Mouse (Mus musculus) heart, postnatal 4 days (tissue): ENCODE measurements around the gene Vamp4. TPM values are rescaled to one million over a fixed set of nuclear protein-coding genes. Genes with fewer than 3 reads are reported as not detected.

Experiments used
- DNase-seq: peaks from one replicate; pipeline ENCODE4 v3.0.0; 2021
- total RNA-seq, 2 experiments: library from RNA; stranded (reverse); gene quantifications; 2 replicates each; pipeline ENCODE4 v1.2.3; 2021

Vamp4 gene
- 10 to 100 TPM; 18.2 to 18.8 TPM for total RNA-seq

- peak; percentile 96 for DNase-seq
Observed at GRCm38 (mm10) chr1:162570260-162570748, at the start of gene Vamp4. Gene Vamp4, plus strand, starts transcription at chr1:162570515.

GRCm38 (mm10) chr1:162529651-162530050 is 40.7 kb upstream of the Vamp4 start:
- peak; percentile 17 for DNase-seq

GRCm38 (mm10) chr1:162530666-162531065 is 39.6 kb upstream of the Vamp4 start:
- no peak for DNase-seq

- no peak for DNase-seq
Observed at GRCm38 (mm10) chr1:162531584-162531983, 38.7 kb upstream of the Vamp4 start.

- DNase-seq: no peak
Observed at GRCm38 (mm10) chr1:162532330-162532729, 38.0 kb upstream of the Vamp4 start.

- DNase-seq: no peak
Observed at GRCm38 (mm10) chr1:162533766-162534560, 36.4 kb upstream of the Vamp4 start.

- DNase-seq: no peak
Observed at GRCm38 (mm10) chr1:162543231-162543630, 27.1 kb upstream of the Vamp4 start.

GRCm38 (mm10) chr1:162547607-162548006 is 22.7 kb upstream of the Vamp4 start:
- no peak for DNase-seq

GRCm38 (mm10) chr1:162548016-162548916 is 22.0 kb upstream of the Vamp4 start, which contains the start of gene Mettl13:
Gene Mettl13, minus strand, starts transcription at chr1:162548551.
- DNase-seq: peak; percentile 88

- no peak for DNase-seq
Observed at GRCm38 (mm10) chr1:162548917-162549613, 21.2 kb upstream of the Vamp4 start.

- DNase-seq: peak; percentile 14
Observed at GRCm38 (mm10) chr1:162549615-162550283, 20.6 kb upstream of the Vamp4 start.

GRCm38 (mm10) chr1:162552956-162553355 is 17.4 kb upstream of the Vamp4 start:
- DNase-seq: no peak

GRCm38 (mm10) chr1:162554193-162554592 is 16.1 kb upstream of the Vamp4 start:
- no peak for DNase-seq

GRCm38 (mm10) chr1:162563236-162563635 is 7.1 kb upstream of the Vamp4 start:
- DNase-seq: no peak

GRCm38 (mm10) chr1:162564992-162565391 is 5.3 kb upstream of the Vamp4 start:
- DNase-seq: no peak

- no peak for DNase-seq
Observed at GRCm38 (mm10) chr1:162567351-162567750, 3.0 kb upstream of the Vamp4 start.

- no peak for DNase-seq
Observed at GRCm38 (mm10) chr1:162570931-162571601, 751 bp downstream of the Vamp4 start.

- no peak for DNase-seq
Observed at GRCm38 (mm10) chr1:162575098-162575497, 4.8 kb downstream of the Vamp4 start.

GRCm38 (mm10) chr1:162582884-162583283 is 12.6 kb downstream of the Vamp4 start:
- DNase-seq: no peak

GRCm38 (mm10) chr1:162586282-162586681 is 16.0 kb downstream of the Vamp4 start:
- DNase-seq: no peak

- no peak for DNase-seq
Observed at GRCm38 (mm10) chr1:162588606-162589005, 18.3 kb downstream of the Vamp4 start.
